Mouse (Mus musculus) MEL (cell line): Measurements from ENCODE around the gene D11Wsu47e.

Source experiments
- POLR2A ChIP-seq, 2 experiments: IDR thresholded peaks; 2 replicates each; pipeline ENCODE4 v1.6.1; 2011 to 2012; ENCODE audit warnings: low read length in 2 of 2, mild to moderate bottlenecking in 2 of 2, control low read depth in 1 of 2, improper control_type of control experiment in 1 of 2, low read depth in 1 of 2, moderate library complexity in 1 of 2; ENCODE audit not compliant: control insufficient read depth in 1 of 2, insufficient read depth in 1 of 2, poor library complexity in 1 of 2
- SMC3 ChIP-seq: IDR thresholded peaks from 2 replicates; pipeline ENCODE4 v1.6.1; 2011; ENCODE audit warnings: low read depth, low read length, improper control_type of control experiment
- USF2 ChIP-seq, 2 experiments: IDR thresholded peaks; 2 replicates each; pipeline ENCODE4 v1.6.1; 2011 to 2012; ENCODE audit warnings: improper control_type of control experiment in 2 of 2, low read length in 2 of 2, borderline replicate concordance in 1 of 2, inconsistent platforms in 1 of 2, low read depth in 1 of 2, mild to moderate bottlenecking in 1 of 2; ENCODE audit not compliant: insufficient read depth in 1 of 2

GRCm38 (mm10) chr11:113690506-113690905 is 6.3 kb downstream of the D11Wsu47e start:
- TF ChIP-seq SMC3 (no peak), USF2 (IDR thresholded peaks at IDR 0.05; ENCODE audit: borderline replicate concordance in 1 of 2, insufficient read depth in 1 of 2, low read depth in 1 of 2, low read length in 2 of 2) (no peak), POLR2A (IDR thresholded peaks at IDR 0.05; ENCODE audit: control insufficient read depth in 1 of 2, insufficient read depth in 1 of 2, low read depth in 1 of 2, low read length in 2 of 2, poor library complexity in 1 of 2) (no peak)
